Mouse (Mus musculus) kidney, postnatal 36 days (tissue): Measurements from ENCODE around the gene Mrps21.
A peak's percentile ranks its signal among the peaks of the same experiment; 100 is the strongest.

Experiments used
- DNase-seq, 2 experiments: peaks; one replicate each; pipeline ENCODE4 v3.0.0; 2021 to 2022; ENCODE audit warnings: mixed read lengths in 2 of 2

The Mrps21 gene

DNA sequence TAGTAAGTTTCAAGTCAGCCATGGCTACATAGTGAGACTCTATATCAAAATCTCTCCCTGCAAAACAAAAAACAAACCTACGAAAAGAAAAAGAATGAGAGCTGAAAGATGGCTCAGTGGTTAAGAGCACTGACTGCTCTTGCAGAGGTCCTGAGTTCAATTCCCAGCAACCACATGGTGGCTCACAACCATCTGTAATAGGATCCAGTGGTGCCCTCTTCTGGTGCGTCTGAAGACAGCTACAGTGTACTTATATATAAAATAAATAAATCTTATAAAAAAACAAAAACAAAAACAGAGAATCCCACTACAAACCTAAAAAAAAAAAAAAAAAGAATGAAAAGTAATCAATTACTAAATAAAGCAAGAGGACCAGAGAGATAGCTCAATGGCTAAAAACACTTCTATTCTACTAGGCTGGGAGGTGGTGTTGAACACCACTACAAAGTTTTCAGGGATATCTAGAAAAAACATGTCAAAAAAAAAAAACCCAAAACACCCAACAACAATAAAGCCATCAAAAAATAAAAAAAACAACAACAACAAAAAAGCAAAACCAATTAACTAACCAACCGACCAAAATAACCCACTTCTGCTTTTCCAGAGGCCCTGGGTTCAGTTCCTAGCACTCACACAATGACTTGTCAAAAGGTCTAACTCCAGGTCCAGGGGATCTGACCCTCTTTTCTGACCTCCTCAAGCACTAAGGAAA is 28.7 kb downstream of the Mrps21 start:
- peak in 1 of 2 experiments; percentile 30 for DNase-seq

GRCm38 (mm10) chr3:95839250-95839649 is 32.1 kb downstream of the Mrps21 start:
- DNase-seq: no peak

GRCm38 (mm10) chr3:95829053-95829452 is 42.3 kb downstream of the Mrps21 start:
- no peak for DNase-seq

- no peak for DNase-seq
These were observed 45.0 kb downstream of the Mrps21 start for GRCm38 (mm10) chr3:95826275-95826674.

DNA sequence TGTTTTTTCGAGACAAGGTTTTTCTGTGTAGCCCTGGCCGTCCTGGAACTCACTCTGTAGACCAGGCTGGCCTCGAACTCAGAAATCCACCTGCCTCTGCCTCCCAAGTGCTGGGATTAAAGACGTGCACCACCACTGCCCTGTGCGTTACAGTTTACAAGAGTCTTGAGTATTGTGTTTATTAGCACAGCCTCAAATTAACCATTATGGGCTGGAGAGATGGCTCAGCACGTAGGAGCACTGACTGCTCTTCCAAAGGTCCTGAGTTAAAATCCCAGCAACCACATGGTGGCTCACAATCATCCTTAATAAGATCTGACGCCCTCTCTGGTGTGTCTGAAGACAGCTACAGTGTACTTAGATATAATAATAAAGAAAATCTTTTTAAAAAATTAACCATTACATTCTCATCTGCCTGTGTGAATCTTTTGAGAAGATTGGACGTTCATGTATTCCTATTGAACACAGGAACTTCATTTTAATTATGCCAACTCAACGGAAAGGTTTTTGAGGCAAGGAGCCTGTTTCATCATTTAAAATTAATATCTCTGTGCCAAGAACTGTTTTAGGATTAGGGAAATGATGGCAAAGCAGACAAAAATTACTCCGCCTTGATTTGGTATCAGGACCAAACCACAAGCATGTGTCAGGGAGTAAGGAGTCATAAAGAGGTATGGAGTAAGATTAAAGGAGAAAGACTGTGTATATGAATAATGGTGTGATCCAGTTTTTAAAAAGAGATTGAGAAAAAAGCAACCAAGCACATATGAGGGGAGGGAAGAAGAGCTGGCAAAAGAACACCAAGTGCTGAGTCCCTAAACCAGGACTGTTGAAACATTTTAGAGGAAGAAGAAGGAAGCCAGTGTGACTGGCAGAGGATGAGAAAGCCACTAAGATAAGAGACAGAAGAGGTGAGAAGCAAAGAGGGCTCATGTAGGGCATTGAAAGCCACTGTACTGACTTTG is 51.0 kb downstream of the Mrps21 start:
- DNase-seq: peak; percentile 3 to 6

DNA sequence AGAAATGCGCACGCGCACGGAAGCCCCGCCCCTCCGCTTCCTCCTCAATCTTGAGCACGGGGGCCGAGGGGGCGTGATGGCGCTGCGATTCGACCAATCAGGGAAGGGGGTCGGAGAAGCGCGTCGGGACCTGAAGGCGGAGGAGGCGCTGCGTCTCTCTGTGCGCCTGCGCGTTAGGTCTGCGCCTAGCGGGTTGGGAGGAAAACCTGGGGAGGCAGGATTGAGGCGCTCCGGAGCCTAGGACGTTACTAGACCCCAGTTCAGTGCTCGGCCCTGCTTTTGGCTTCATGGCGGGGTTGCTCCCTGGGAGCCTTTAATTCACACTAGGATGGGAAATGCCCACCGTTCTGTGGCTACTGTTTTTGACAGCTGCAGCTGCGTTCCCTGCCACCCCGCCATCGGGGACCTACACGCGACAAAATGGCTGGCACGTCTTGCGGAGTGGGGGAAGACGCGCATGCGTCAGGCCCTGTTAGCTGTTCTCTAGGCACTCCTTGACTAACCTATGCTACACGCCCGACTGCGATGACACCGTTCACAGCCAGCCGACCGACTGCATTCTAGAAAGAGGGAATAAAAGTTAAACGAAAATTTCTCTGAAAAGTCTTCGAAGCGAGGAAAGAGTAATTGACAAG is 51.9 kb downstream of the Mrps21 start:
- peak; percentile 100 for DNase-seq

- peak; percentile 71 to 82 for DNase-seq
These were observed 52.6 kb downstream of the Mrps21 start, which contains the start of gene Rprd2 for GRCm38 (mm10) chr3:95818571-95819288. Rprd2 (minus strand) TSS chr3:95818863.

- DNase-seq: peak; percentile 70 to 77
These were observed 53.2 kb downstream of the Mrps21 start for GRCm38 (mm10) chr3:95818026-95818511.

- DNase-seq: no peak
These were observed 54.6 kb downstream of the Mrps21 start for GRCm38 (mm10) chr3:95816681-95817080.
